Mouse (Mus musculus): ENCODE measurements around the gene Caskin1. TPM values are rescaled to one million over a fixed set of nuclear protein-coding genes. Genes with fewer than 3 reads are reported as not detected.

The Caskin1 gene
- polyA plus RNA-seq, 2 experiments: 3.1 to 18.1 TPM

DNA sequence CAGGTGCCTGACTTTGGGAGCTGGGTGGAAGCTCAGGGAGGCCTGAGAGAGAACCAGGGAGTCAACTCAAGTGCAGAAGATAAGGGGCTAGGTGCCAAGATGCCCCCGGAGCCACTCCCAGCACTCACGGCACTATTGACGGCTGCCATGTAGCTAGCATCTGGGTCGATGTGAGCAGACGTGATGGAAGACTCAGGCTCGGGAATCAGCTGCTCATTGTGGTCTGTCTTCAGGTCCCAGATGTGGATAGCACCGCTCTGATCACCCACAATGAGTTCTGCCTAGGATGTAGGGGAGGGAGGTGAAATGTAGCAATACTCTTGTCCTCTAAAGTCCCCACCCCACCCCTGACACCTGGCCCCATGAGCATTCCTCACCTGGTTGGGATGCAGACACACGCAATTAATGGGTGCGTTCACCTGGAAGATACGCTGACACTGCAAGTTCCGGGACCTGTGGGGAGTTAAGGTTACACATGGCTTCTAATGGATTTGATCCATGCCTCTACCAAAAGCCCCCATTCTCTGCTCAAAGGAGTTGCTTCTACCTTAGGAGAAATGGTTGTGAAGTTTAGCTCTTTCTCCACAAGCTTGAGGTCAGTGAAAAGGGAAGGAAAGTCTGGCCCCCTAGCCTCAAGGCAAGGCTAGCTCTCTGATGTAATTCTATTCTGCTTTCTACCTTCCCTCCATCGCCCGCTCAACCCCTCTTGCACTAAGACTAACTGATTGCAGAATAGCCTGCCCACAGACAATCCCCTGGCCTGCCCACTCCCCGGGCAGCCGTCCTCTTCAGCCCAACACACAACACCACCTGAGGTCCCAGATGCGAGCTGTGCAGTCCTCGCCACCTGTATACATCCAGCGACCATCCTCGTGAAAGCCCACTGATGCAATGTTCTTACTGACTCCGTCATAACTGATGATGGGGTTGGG is 11.1 kb upstream of the Caskin1 start:
- H3K4me2 ChIP-seq (replicated peaks; ENCODE audit: low read depth, low read length, severe bottlenecking): peak overlapping the region; percentile 74; the same call in 1 of the 2 replicates
- TF ChIP-seq POLR2A (IDR thresholded peaks at IDR 0.05; ENCODE audit: borderline replicate concordance, extremely low read depth, insufficient read depth, insufficient read length): no peak
- H3K27ac ChIP-seq (replicated peaks; ENCODE audit: low read depth, low read length): no peak overlapping the region
- DNase-seq (ENCODE audit: low spot score) (no peak), ATAC-seq (ENCODE audit: low FRiP score, low read depth) (no peak)
- H3K9me3 ChIP-seq (ENCODE audit: control insufficient read depth, low read length): no peaks in the 10 kb centered on the region
- H3K36me3 ChIP-seq (ENCODE audit: control insufficient read depth, insufficient read depth, low read length): peaks cover 42% of the 10 kb centered on the region
- 93% methylated on average over 20 of the region's 20 CpGs for whole genome bisulfite sequencing
- H3K4me3 ChIP-seq (replicated peaks; ENCODE audit: low read length): peak overlapping the region; percentile 66
- no peak overlapping the region for H3K9ac ChIP-seq (ENCODE audit: low read depth, low read length, severe bottlenecking)
- H3K27me3 ChIP-seq (ENCODE audit: control insufficient read depth, insufficient read depth, low read length): no peaks in the 10 kb centered on the region
- peaks cover 13% of the 10 kb centered on the region for H3K4me1 ChIP-seq (ENCODE audit: control insufficient read depth, insufficient read depth, low read length)

DNA sequence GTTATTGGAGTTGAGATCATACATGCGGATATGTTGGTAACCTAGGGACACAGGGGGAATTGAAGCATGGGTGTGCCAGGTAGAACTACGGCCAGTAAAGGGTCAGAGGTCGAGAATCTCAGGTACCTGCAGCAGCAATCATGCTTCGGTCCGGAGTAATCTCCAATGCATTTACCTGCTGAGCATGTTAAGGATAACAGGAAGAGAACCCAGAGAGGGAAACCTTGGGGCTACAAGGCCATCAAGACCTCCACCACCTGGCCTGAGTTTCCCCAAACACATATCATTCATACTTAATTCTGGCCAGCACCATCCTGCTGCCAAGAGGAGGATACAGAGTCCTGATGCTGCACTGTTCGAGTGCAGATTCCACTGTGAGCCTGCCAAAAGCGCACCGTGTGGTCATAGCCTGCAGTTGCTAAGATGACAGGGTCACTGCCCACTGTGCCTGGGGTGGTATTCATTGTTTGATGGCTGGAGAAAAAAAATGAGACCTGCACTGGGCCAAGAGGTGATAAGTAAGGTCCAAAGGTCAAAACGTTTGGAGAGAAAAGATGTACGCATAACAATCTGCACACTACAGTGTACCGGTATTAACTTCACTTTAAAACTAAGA is 10.3 kb upstream of the Caskin1 start:
- H3K9me3 ChIP-seq (ENCODE audit: control insufficient read depth, low read length): no peaks in the 10 kb centered on the region
- DNase-seq (ENCODE audit: low spot score) (no peak), ATAC-seq (ENCODE audit: low FRiP score, low read depth) (no peak)
- peak overlapping the region; percentile 73 for H3K9ac ChIP-seq (ENCODE audit: low read depth, low read length, severe bottlenecking)
- H3K27ac ChIP-seq (replicated peaks; ENCODE audit: low read depth, low read length): no peak overlapping the region
- H3K4me3 ChIP-seq (replicated peaks; ENCODE audit: low read length): peak overlapping the region; percentile 66
- H3K27me3 ChIP-seq (ENCODE audit: control insufficient read depth, insufficient read depth, low read length): no peaks in the 10 kb centered on the region
- H3K4me1 ChIP-seq (ENCODE audit: control insufficient read depth, insufficient read depth, low read length): peaks cover 7% of the 10 kb centered on the region
- no peak for TF ChIP-seq POLR2A (IDR thresholded peaks at IDR 0.05; ENCODE audit: borderline replicate concordance, extremely low read depth, insufficient read depth, insufficient read length)
- H3K36me3 ChIP-seq (ENCODE audit: control insufficient read depth, insufficient read depth, low read length): peaks cover 36% of the 10 kb centered on the region
- peak overlapping the region; percentile 74 for H3K4me2 ChIP-seq (replicated peaks; ENCODE audit: low read depth, low read length, severe bottlenecking)
- 47% methylated on average over 11 of the region's 11 CpGs for WGBS

DNA sequence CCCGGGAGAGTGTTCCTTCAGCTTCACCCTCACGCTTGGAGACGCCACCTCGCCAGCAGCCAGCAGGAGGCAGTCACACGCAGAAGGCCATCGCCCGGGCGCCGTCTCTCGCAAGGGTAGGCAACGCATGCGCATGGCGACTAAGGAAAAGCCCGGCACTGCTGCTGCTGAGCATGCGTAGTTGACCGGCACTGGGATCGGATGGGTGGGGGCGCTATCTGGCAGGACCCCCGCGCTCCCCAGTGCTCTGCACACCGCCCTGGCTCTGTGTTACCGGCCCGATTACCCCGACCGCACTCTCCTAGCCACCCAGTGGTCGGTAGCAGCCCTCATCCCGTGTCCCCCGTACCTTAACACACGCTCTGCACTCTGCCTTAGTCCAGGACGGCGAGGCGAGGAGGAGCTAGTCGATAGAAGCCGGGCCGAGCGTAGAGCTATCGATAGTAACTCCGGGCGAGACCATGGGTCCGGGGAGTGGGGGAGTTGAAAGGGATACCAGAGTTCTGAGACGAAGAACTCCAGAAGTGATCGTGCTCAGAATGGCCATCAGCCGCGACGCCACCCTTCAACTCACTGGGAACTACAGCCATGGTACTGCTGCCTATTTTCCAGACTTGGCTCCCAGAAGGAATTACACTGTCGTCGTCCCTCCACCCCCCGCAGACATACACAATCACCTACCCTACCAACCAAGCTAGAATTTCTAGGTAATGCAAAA is 9.6 kb upstream of the Caskin1 start, which contains the start of gene Mlst8:
Gene Mlst8, minus strand, starts transcription at position 416 of the 718 bp plus-strand sequence.
- TF ChIP-seq POLR2A (IDR thresholded peaks at IDR 0.05; ENCODE audit: borderline replicate concordance, extremely low read depth, insufficient read depth, insufficient read length): no peak
- H3K36me3 ChIP-seq (ENCODE audit: control insufficient read depth, insufficient read depth, low read length): peaks cover 32% of the 10 kb centered on the region
- peak within 1 kb of the TSS; percentile 73 for H3K9ac ChIP-seq (ENCODE audit: low read depth, low read length, severe bottlenecking)
- ATAC-seq (ENCODE audit: low FRiP score, low read depth) (peak; percentile 95), DNase-seq (ENCODE audit: low spot score) (peak; percentile 96)
- peaks cover 7% of the 10 kb centered on the region for H3K4me1 ChIP-seq (ENCODE audit: control insufficient read depth, insufficient read depth, low read length)
- H3K4me2 ChIP-seq (replicated peaks; ENCODE audit: low read depth, low read length, severe bottlenecking): peak within 1 kb of the TSS; percentile 74
- no peaks in the 10 kb centered on the region for H3K9me3 ChIP-seq (ENCODE audit: control insufficient read depth, low read length)
- no peaks in the 10 kb centered on the region for H3K27me3 ChIP-seq (ENCODE audit: control insufficient read depth, insufficient read depth, low read length)
- peak within 1 kb of the TSS; percentile 95 for H3K27ac ChIP-seq (replicated peaks; ENCODE audit: low read depth, low read length)
- peak within 1 kb of the TSS; percentile 66 for H3K4me3 ChIP-seq (replicated peaks; ENCODE audit: low read length)
- WGBS: under 1% methylated on average over 48 of the region's 48 CpGs

DNA sequence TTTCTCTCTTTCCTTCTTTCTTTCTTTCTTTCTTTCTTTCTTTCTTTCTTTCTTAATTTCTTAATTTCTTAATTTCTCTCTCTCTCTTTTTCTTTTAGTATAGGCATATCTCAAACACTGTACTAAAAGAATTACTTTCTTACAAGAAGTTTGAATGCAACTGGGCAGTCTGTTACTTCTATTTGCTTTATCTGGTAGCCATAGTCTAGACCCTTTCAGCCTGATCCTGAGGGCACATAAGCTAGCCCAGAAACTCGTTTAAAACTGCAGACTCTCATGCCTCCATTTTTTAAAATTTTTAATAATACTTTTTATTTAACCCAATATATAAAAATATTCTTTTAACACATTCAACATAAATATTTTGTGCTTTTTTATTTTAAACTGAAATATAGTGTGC is 9.0 kb upstream of the Caskin1 start:
- peak overlapping the region; percentile 39 for H3K4me2 ChIP-seq (replicated peaks; ENCODE audit: low read depth, low read length, severe bottlenecking)
- peak overlapping the region; percentile 73; the same call in 1 of the 2 replicates for H3K9ac ChIP-seq (ENCODE audit: low read depth, low read length, severe bottlenecking)
- ATAC-seq (ENCODE audit: low FRiP score, low read depth) (no peak), DNase-seq (ENCODE audit: low spot score) (no peak)
- no peak overlapping the region; the same call in 1 of the 2 replicates for H3K27ac ChIP-seq (replicated peaks; ENCODE audit: low read depth, low read length)
- H3K9me3 ChIP-seq (ENCODE audit: control insufficient read depth, low read length): no peaks in the 10 kb centered on the region
- H3K4me1 ChIP-seq (ENCODE audit: control insufficient read depth, insufficient read depth, low read length): peaks cover 7% of the 10 kb centered on the region
- no peak for TF ChIP-seq POLR2A (IDR thresholded peaks at IDR 0.05; ENCODE audit: borderline replicate concordance, extremely low read depth, insufficient read depth, insufficient read length)
- WGBS: 20% methylated on average over 1 of the region's 1 CpGs
- H3K36me3 ChIP-seq (ENCODE audit: control insufficient read depth, insufficient read depth, low read length): peaks cover 28% of the 10 kb centered on the region
- H3K4me3 ChIP-seq (replicated peaks; ENCODE audit: low read length): peak overlapping the region; percentile 66
- no peaks in the 10 kb centered on the region for H3K27me3 ChIP-seq (ENCODE audit: control insufficient read depth, insufficient read depth, low read length)
